Mouse (Mus musculus): Measurements from ENCODE around the gene Gpr25.

Gene Gpr25

GRCm38 (mm10) chr1:136225846-136226245, 34.8 kb downstream of the Gpr25 start:
- TF ChIP-seq GATA4 (IDR thresholded peaks at IDR 0.05; ENCODE audit: insufficient replicate concordance, low read length) = no peak

GRCm38 (mm10) chr1:136223758-136224342, 36.8 kb downstream of the Gpr25 start:
- no peak for TF ChIP-seq GATA4 (IDR thresholded peaks at IDR 0.05; ENCODE audit: insufficient replicate concordance, low read length)

GRCm38 (mm10) chr1:136222386-136222785, 38.3 kb downstream of the Gpr25 start:
- TF ChIP-seq GATA4 (IDR thresholded peaks at IDR 0.05; ENCODE audit: insufficient replicate concordance, low read length) = no peak

- TF ChIP-seq GATA4 (IDR thresholded peaks at IDR 0.05; ENCODE audit: insufficient replicate concordance, low read length) = no peak
Observed at GRCm38 (mm10) chr1:136220037-136220871, 40.4 kb downstream of the Gpr25 start.

GRCm38 (mm10) chr1:136214304-136214703, 46.4 kb downstream of the Gpr25 start:
- TF ChIP-seq GATA4 (IDR thresholded peaks at IDR 0.05; ENCODE audit: insufficient replicate concordance, low read length) = no peak

- no peak for TF ChIP-seq GATA4 (IDR thresholded peaks at IDR 0.05; ENCODE audit: insufficient replicate concordance, low read length)
Observed at GRCm38 (mm10) chr1:136212803-136213202, 47.9 kb downstream of the Gpr25 start, which contains the start of gene Mroh3. Gene Mroh3, minus strand, starts transcription at chr1:136212828.
